Mouse (Mus musculus): ENCODE measurements around the gene Med22. TPM values are rescaled to one million over a fixed set of nuclear protein-coding genes. Genes with fewer than 3 reads are reported as not detected.
A peak's percentile ranks its signal among the peaks of the same experiment; 100 is the strongest.
"Not testable (repeated sequence)": the region's sequence is repeated elsewhere in the genome, so short reads cannot be mapped to it uniquely, and the experiment has no call there.

Gene Med22
- total RNA-seq, 1 experiment from 2014 or later = 10.6 TPM

DNA sequence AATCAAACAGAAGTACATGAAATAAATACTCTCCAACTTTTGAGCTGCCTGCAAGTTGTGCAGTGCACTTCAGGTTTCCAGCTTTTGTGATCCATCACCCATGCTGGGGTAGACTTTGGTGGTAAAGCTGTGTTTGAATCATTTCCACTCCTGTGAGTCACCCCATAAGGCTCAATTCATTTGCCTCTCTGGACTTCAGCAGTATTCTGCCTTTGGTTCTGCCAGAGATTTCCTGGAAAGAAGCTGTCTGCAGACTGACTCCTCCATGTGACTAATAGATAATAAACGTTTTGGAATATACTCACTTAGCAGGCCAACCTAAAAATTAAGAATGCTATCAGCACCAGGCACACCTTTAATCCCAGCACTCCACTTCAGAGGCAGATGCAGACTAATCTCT, 9.7 kb downstream of the Med22 start:
- ATAC-seq (ENCODE audit: extremely low read depth, insufficient number of reproducible peaks, low FRiP score, poor library complexity, severe bottlenecking) = no peak

DNA sequence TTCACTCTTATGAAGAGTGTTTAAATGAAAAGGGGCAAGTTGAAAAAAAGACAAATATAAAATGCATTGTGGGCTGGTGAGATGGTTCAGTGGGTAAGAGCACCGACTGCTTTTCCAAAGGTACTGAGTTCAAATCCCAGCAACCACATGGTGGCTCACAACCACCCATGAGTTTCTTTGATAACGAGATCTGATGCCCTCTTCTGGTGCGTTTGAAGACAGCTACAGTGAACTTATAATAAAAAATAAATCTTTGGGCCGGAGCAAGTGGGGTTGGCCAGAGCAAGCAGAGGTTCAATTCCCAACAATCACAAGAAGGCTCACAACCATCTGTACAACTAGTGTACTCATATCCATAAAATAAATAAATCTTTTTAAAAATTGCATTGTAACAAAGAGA, 14.6 kb downstream of the Med22 start:
- ATAC-seq (ENCODE audit: extremely low read depth, insufficient number of reproducible peaks, low FRiP score, poor library complexity, severe bottlenecking) = no peak

DNA sequence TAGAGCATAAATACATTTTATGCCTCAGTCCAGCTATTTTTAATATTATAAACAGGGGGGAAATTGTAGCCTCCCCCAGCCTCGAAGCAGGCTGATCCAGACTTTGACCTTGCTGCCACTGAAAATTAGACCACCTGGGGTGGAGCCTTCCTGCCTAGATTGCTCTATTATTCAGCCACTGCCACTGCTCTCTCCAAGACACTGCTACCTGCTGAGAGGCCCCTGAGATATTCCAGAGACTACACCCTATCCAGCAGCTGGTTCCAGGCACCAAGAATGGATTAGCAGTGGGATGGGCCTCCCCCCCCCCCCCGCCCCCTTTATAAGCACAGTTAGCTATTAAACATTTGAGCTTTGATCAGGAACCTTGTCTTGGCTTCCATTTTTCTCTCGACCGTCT, 24.3 kb downstream of the Med22 start:
- ATAC-seq (ENCODE audit: extremely low read depth, insufficient number of reproducible peaks, low FRiP score, poor library complexity, severe bottlenecking) = not testable (repeated sequence)

DNA sequence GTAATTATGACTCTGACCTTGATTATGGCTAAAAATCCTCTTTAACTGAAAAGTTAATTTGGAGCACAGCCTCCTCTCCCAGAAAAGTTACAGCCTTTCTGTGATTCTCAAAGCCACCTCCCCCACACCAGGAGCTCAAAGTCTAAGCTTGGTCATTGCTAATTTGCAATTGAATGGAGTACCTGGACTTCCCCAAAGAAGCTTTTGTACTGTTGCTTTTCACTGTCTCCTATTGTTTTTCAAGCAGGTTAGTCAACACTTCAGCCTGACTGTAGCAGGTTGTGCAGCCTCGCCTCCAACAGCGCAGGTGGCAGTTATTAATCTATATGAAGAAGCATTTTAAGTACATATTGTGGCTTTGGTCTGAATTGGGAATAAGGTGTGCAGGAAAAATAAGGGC, 24.9 kb downstream of the Med22 start:
- ATAC-seq (ENCODE audit: extremely low read depth, insufficient number of reproducible peaks, low FRiP score, poor library complexity, severe bottlenecking) = not testable (repeated sequence)

DNA sequence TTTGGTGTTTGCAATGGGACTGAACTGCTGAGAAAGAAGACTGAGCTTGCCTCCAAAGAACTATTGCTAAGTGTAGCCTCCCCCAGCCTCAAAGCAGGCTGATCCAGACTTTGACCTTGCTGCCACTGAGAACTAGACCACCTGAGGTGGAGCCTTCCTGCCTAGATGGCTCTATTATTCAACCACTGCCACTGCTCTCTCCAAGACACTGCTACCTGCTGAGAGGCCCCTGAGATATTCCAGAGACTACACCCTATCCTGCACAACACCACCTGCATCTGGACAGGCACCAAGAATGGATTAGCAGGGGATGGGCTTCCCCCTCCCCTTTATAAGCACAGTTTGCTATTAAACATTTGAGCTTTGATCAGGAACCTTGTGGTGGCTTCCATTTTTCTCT, 31.9 kb downstream of the Med22 start:
- ATAC-seq (ENCODE audit: extremely low read depth, insufficient number of reproducible peaks, low FRiP score, poor library complexity, severe bottlenecking) = no peak

DNA sequence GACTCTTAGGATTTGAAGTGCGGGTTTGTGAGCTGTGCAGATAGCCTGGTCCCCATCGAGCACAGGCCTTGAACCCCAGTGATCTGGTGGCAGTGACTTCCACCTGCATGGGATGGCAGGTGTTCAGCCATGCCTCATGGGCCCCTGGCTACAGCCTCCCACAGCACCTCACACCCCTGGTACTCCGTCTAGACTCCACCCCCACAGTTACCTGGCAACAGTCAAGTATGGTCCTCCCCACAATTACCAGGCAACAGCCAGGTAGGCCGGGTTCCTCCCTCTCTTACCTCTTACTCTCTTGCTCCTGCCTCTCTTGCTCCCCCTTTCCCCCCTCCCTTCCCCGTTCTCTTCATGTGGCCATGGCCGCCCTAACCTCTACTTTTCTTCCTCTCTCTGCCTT, 39.8 kb downstream of the Med22 start:
- ATAC-seq (ENCODE audit: extremely low read depth, insufficient number of reproducible peaks, low FRiP score, poor library complexity, severe bottlenecking) = no peak; the same call in 1 of the 2 replicates

DNA sequence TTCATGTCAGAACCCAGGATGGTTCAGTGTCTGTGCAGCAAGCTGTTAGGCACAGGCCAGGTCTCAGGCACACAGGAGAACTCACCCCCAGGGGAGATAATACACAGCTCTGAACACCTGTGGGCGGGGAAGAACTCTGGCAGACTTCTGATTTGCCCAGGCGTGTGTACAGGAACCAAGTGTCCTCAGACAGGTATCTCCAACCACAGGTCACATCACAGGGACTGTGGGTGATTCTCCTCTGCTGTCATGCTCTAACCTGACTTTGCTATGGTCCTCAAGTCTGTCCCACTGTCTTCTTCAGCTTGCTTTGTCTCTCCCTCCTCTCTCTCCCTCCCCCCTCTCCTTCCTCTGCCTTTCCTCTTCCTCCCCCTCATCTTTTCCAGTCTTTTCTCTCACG, 45.6 kb downstream of the Med22 start, which contains the start of gene Abo:
Gene Abo, minus strand, starts transcription at position 101 of the 400 bp plus-strand sequence.
- ATAC-seq (ENCODE audit: extremely low read depth, insufficient number of reproducible peaks, low FRiP score, poor library complexity, severe bottlenecking) = no peak

DNA sequence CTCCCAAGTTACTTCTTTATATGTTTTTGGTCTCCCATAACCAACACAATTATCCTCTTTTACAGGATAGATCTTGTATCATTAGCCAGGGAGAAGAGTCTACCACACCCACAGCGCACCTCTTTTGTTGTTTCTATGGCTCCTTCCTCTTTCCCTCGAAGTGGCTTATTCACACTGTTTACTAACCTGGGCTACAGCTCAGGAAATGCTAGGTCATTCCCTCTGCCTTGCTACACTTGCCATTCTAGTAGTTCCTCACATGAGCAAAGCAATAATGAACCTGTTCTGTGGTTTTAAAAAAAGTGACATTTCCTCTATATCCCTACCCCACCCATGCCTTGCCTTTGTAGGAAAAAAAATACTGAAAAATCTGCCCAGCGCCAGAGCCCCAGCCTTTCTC, 47.6 kb downstream of the Med22 start:
- peak; percentile 93 for ATAC-seq (ENCODE audit: extremely low read depth, insufficient number of reproducible peaks, low FRiP score, poor library complexity, severe bottlenecking)

Other genes with a start within 250 kb of the Med22 start
- 1.2 and 1.7 TPM in 2 replicates for gene Lcn4, start 239.4 kb downstream of the Med22 start, total RNA-seq (2017)
- gene Abo, start 45.7 kb downstream of the Med22 start, total RNA-seq (2017) = not detected in 2 replicates
- 46.4 and 52.5 TPM in 2 replicates for gene Surf6, start 7.8 kb downstream of the Med22 start, total RNA-seq (2017)
- gene Rpl7a, start 87 bp upstream of the Med22 start, total RNA-seq (2017) = 711 and 793 TPM in 2 replicates
- gene Surf2, start 5.7 kb upstream of the Med22 start, total RNA-seq (2017) = 40.9 and 44.7 TPM in 2 replicates
- gene Surf1, start 5.9 kb upstream of the Med22 start, total RNA-seq (2017) = 74.5 and 91.8 TPM in 2 replicates
- 49.6 and 56.1 TPM in 2 replicates for gene Surf4, start 23.3 kb upstream of the Med22 start, total RNA-seq (2017)
- not detected in 2 replicates for gene Stkld1, start 23.4 kb upstream of the Med22 start, total RNA-seq (2017)
- gene Rexo4, start 53.7 kb upstream of the Med22 start, total RNA-seq (2017) = 76.4 and 98.3 TPM in 2 replicates
- not detected in 2 replicates for gene Adamts13, start 62.7 kb upstream of the Med22 start, total RNA-seq (2017)
- gene Cacfd1, start 99.2 kb upstream of the Med22 start, total RNA-seq (2017) = 16.9 and 22.8 TPM in 2 replicates
- gene Slc2a6, start 117.3 kb upstream of the Med22 start, total RNA-seq (2017) = 82.6 and 87.3 TPM in 2 replicates
- gene Mymk, start 161.5 kb upstream of the Med22 start, total RNA-seq (2017) = not detected in 2 replicates
- gene Adamtsl2, start 168.7 kb upstream of the Med22 start, total RNA-seq (2017) = not detected in 2 replicates
- gene Fam163b, start 231.8 kb upstream of the Med22 start, total RNA-seq (2017) = not detected in 2 replicates